Mouse (Mus musculus) large intestine, adult 2 months (tissue): ENCODE measurements around the gene Ogfr. TPM values are rescaled to one million over a fixed set of nuclear protein-coding genes. Genes with fewer than 3 reads are reported as not detected.

ENCODE experiments used
- DNase-seq: peaks from one replicate; pipeline ENCODE4 v3.0.0-alpha.2; 2012; ENCODE audit warnings: low read depth, low spot score
- WGBS: fragments of 180-500 bp; shearing (Covaris S2); methylation state at CpG from one replicate; pipeline ENCODE4 v1.1.7; 2018; 5-methylcytosine and 5-hydroxymethylcytosine counted together
- polyA plus RNA-seq: library from polyadenylated mRNA; depleted of rRNA; stranded (reverse); fragments of >200 nt; gene quantifications from 2 replicates; pipeline ENCODE4 v1.2.3, GENCODE M21; 2012; rRNA removed

The Ogfr gene
- polyA plus RNA-seq, 1 experiment: 35.6 TPM

- WGBS: 10% methylated on average over 41 of the region's 41 CpGs
- no peak for DNase-seq
Observed at GRCm38 (mm10) chr2:180598157-180598705, 9.2 kb downstream of the Ogfr start.

- DNase-seq: no peak
Observed at GRCm38 (mm10) chr2:180600569-180601021, 11.6 kb downstream of the Ogfr start.

GRCm38 (mm10) chr2:180604781-180605180, 15.7 kb downstream of the Ogfr start:
- DNase-seq: no peak
- WGBS: 73% methylated on average over 6 of the region's 6 CpGs

More at GRCm38 (mm10) chr2:180600569-180601021, 11.6 kb downstream of the Ogfr start:
- WGBS: 19% methylated on average over 9 of the region's 9 CpGs

GRCm38 (mm10) chr2:180610283-180610682, 21.2 kb downstream of the Ogfr start:
- WGBS: 29% methylated on average over 4 of the region's 4 CpGs
- no peak for DNase-seq

- no peak for DNase-seq
- WGBS: 61% methylated on average over 2 of the region's 2 CpGs
Observed at GRCm38 (mm10) chr2:180611882-180612281, 22.8 kb downstream of the Ogfr start.

- 9% methylated on average over 109 of the region's 112 CpGs for WGBS
- no peak for DNase-seq
Observed at GRCm38 (mm10) chr2:180641576-180642554, 52.8 kb downstream of the Ogfr start.

- WGBS: 37% methylated on average over 50 of the region's 56 CpGs
Observed at GRCm38 (mm10) chr2:180642555-180643260, 53.7 kb downstream of the Ogfr start, which contains the start of gene Tcfl5. Gene Tcfl5 (minus strand): TSS chr2:180642708.

GRCm38 (mm10) chr2:180643626-180644025, 54.6 kb downstream of the Ogfr start:
- no peak for DNase-seq

More at GRCm38 (mm10) chr2:180642555-180643260, 53.7 kb downstream of the Ogfr start, which contains the start of gene Tcfl5:
- no peak for DNase-seq

Other genes with a start within 250 kb of the Ogfr start
- gene Slco4a1, start 133.0 kb upstream of the Ogfr start, polyA plus RNA-seq: 12.0 and 17.8 TPM in 2 replicates
- gene Ntsr1, start 89.3 kb upstream of the Ogfr start, polyA plus RNA-seq: 0.72 and 0.92 TPM in 2 replicates
- gene Mrgbp, start 7.9 kb upstream of the Ogfr start, polyA plus RNA-seq: 17.7 and 19.0 TPM in 2 replicates
- 0.33 and 1.3 TPM in 2 replicates for gene Col9a3, start 8.5 kb downstream of the Ogfr start, polyA plus RNA-seq
- gene Tcfl5, start 53.5 kb downstream of the Ogfr start, polyA plus RNA-seq: not detected in 2 replicates
- 8.3 and 14.7 TPM in 2 replicates for gene Dido1, start 120.8 kb downstream of the Ogfr start, polyA plus RNA-seq
- gene Gid8, start 120.9 kb downstream of the Ogfr start, polyA plus RNA-seq: 35.7 and 35.8 TPM in 2 replicates
- gene Slc17a9, start 136.0 kb downstream of the Ogfr start, polyA plus RNA-seq: 19.1 and 19.9 TPM in 2 replicates
- not detected in 2 replicates for gene Bhlhe23, start 187.7 kb downstream of the Ogfr start, polyA plus RNA-seq